Mouse (Mus musculus) monocyte, adult 5-6 weeks (primary cell): ENCODE results near the gene Timm23. TPM values are rescaled to one million over a fixed set of nuclear protein-coding genes. Genes with fewer than 3 reads are reported as not detected.
"Not testable (repeated sequence)": the region's sequence is repeated elsewhere in the genome, so short reads cannot be mapped to it uniquely, and the experiment has no call there.

Source experiments
- ATAC-seq: fragments of 153-309, 156-312 bp; replicated peaks from 2 replicates; pipeline ENCODE4 v1.8.0; 2017; ENCODE audit warnings: mild to moderate bottlenecking; ENCODE audit not compliant: low TSS enrichment, insufficient number of reproducible peaks, severe bottlenecking, poor library complexity, low FRiP score
- total RNA-seq: library from RNA; stranded (forward); fragments of 200-1000, 200-491, 200-594 nt; gene quantifications from 3 replicates; pipeline ENCODE4 v1.2.3, GENCODE M21; 2017

Timm23 gene
- total RNA-seq: 48.4 to 102 TPM (median 64.0 TPM) in 3 replicates

GRCm38 (mm10) chr14:32201791-32202451, at the start of gene Timm23, which contains the start of gene Parg:
TSS of gene Timm23 (minus strand) at chr14:32201898.
TSS of gene Parg (plus strand) at chr14:32201949.
- ATAC-seq: peak; percentile 97

- no peak for ATAC-seq
These were observed 47.9 kb upstream of the Timm23 start for GRCm38 (mm10) chr14:32249616-32250015.

- no peak for ATAC-seq
These were observed 44.3 kb upstream of the Timm23 start for GRCm38 (mm10) chr14:32246019-32246418.

GRCm38 (mm10) chr14:32242401-32242800, 40.7 kb upstream of the Timm23 start:
- no peak for ATAC-seq

GRCm38 (mm10) chr14:32228996-32229395, 27.3 kb upstream of the Timm23 start:
- ATAC-seq: no peak

GRCm38 (mm10) chr14:32226601-32227000, 24.9 kb upstream of the Timm23 start:
- ATAC-seq: no peak

- no peak for ATAC-seq
These were observed 344 bp downstream of the Timm23 start for GRCm38 (mm10) chr14:32201354-32201753.

GRCm38 (mm10) chr14:32193557-32193956, 8.1 kb downstream of the Timm23 start:
- not testable (repeated sequence) for ATAC-seq

GRCm38 (mm10) chr14:32192437-32192836, 9.3 kb downstream of the Timm23 start:
- ATAC-seq: 0 out of 2 replicates have a peak, but pooled peaks have one; percentile 40

GRCm38 (mm10) chr14:32191926-32192325, 9.8 kb downstream of the Timm23 start:
- no peak for ATAC-seq

- ATAC-seq: no peak
These were observed 10.9 kb downstream of the Timm23 start for GRCm38 (mm10) chr14:32190627-32191391.

- ATAC-seq: no peak
These were observed 17.9 kb downstream of the Timm23 start for GRCm38 (mm10) chr14:32183846-32184245.

- ATAC-seq: no peak
These were observed 20.8 kb downstream of the Timm23 start for GRCm38 (mm10) chr14:32180861-32181260.

- no peak for ATAC-seq
These were observed 22.1 kb downstream of the Timm23 start for GRCm38 (mm10) chr14:32179393-32180195.

- ATAC-seq: not testable (repeated sequence)
These were observed 25.1 kb downstream of the Timm23 start for GRCm38 (mm10) chr14:32176590-32176989.

GRCm38 (mm10) chr14:32175310-32175709, 26.4 kb downstream of the Timm23 start:
- no peak for ATAC-seq

- no peak for ATAC-seq
These were observed 31.6 kb downstream of the Timm23 start for GRCm38 (mm10) chr14:32170137-32170536.

- ATAC-seq: no peak
These were observed 33.0 kb downstream of the Timm23 start for GRCm38 (mm10) chr14:32168653-32169231.

GRCm38 (mm10) chr14:32167326-32167725, 34.4 kb downstream of the Timm23 start:
- no peak for ATAC-seq
